Mouse (Mus musculus) embryonic fibroblast, embryonic 13.5 days (primary cell): ENCODE data around the gene Taf11.

ENCODE experiments used
- CTCF ChIP-seq: IDR thresholded peaks from 2 replicates; pipeline ENCODE4 v1.5.1; 2011; ENCODE audit warnings: mild to moderate bottlenecking, control low read depth, low read length, moderate library complexity, borderline replicate concordance; ENCODE audit not compliant: insufficient read depth
- POLR2A ChIP-seq: IDR thresholded peaks from 2 replicates; pipeline ENCODE4 v1.6.1; 2011; ENCODE audit warnings: low read depth, mild to moderate bottlenecking, control low read depth, low read length, moderate library complexity

DNA sequence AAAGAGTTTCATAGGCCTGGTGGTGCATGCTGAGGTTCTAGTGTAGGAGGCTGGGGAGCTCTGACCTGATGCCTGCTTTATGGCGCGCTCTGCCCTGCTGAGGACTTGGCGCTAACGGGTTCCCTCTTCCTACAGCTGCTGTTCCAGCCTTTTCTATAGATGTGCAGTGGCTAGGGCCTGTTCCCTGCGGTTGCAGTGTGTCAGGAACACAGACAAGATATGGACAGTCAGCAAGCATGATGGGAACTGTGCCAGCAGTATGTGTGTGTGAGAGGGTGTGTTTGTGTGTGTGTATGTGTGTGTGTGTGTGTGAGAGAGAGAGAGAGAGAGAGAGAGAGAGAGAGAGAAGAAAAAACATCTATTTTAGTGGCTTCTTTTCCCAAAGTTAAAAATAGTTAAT, 29.4 kb upstream of the Taf11 start:
- TF ChIP-seq CTCF (no peak), POLR2A (no peak)
